Mouse (Mus musculus): ENCODE measurements around the gene Csf2. TPM values are rescaled to one million over a fixed set of nuclear protein-coding genes. Genes with fewer than 3 reads are reported as not detected.
"Not testable (repeated sequence)": the region's sequence is repeated elsewhere in the genome, so short reads cannot be mapped to it uniquely, and the experiment has no call there.

Csf2 gene
- not detected for total RNA-seq (2021)
- long read RNA-seq: 0 reads

DNA sequence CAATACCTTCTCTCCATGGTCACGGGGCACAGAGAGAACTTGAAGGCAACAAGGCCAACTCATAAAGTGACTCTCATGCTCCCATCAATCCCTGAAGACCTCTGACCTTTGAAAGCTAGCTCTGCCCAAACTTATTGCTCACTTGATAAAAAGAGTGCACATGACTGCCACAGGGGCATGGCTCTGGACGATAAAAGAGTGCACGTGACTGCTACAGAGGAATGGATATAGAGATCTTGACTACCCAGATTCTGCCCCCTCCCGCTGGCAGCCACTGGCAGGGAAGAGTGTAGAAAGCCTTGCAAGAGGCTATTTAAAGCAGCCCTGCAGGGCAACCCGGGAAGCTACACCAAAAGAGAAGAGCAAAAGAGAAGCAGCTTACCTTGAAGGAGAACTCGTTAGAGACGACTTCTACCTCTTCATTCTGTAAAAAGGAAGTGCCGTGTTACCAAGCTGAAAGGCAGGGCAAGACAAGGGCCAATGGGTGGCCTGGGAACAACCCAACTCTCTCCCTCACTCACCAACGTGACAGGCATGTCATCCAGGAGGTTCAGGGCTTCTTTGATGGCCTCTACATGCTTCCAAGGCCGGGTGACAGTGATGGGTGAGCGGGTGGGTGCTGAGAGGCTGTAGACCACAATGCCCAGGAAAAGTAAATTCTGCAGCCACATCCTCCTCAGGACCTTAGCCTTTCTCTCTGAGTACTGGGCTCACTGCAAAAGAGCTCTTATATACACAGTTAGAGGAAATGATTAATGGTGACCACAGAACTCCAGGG is at the start of gene Csf2:
Csf2 (minus strand) TSS at position 728 of the 778 bp plus-strand sequence.
- no peak for DNase-seq (ENCODE audit: low spot score in 2 of 2)

DNA sequence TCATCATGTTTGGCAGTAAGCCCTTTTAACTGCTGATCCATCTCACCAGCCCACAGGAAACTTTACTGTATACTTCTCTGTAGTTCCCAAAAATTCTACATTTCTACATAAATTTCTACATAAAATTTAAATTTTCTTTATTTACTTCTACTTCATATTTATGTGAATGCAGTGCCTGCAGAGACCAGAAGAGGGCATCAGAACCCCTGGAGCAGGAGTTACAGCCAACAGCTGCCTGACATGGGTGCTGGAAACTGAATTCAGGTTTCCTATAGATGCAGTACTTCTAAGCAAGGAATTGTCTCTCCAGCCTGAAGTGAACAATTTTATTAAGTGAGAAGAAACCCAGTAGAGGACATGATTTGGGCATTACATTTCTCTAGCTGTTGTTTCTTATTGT is 49.3 kb upstream of the Csf2 start:
- no peak for DNase-seq (ENCODE audit: low spot score in 2 of 2)

DNA sequence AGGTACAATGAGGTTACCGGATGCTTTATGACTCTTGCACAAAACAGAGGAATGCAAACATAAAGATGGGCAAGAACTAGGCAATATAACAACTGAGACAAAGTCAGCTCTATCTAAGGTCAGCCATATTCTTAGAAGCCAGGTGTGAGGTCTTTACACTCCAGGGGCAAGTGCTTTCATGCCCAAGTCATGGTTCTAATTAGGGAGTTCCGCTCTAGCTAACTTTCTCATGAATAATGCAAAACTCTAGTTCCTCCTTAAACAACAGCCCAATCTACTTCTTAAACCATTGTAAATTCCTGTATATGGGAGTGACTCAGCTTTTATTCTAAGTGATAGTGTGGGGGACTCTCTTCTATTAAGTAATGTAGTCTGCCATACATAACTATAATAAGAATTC is 48.0 kb upstream of the Csf2 start:
- not testable (repeated sequence) for DNase-seq (ENCODE audit: low spot score in 2 of 2)

DNA sequence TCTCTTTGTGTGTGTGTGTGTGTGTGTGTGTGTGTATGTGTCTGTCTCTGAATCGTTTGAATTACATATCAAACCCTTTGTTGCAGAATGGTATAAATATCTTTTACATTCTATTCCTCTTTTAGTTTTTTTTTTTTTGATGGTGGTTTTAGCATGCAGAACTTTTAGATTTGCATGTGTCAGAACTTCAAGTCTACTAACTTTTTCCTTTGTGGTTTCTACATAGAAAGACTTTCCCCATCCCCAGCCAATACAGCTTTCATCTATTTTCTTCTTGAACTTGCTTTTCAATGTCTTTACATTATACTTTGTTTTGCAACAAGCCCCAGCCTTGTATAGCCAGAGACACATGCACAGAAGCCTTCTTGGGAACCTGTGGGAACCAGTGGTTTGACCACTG is 47.3 kb upstream of the Csf2 start:
- DNase-seq (ENCODE audit: low spot score in 2 of 2): no peak

DNA sequence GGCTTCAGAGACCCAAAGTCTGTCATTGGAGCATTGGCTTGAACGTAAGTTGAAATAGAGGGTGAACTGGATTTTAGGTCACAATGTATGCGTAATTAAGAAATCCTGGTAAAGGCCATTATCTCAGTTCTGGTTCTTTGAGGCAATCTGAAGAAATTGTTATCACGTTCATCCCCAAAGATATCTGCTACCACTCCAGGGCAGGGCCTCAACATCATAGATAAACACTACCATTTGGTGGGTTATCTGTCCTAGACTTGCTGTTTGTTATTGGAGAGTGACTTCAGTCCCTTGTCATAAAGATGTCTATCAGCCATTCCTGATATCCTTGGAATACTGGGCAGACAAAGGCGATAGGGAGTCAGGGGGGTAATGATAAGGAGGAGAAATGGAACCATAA is 46.5 kb upstream of the Csf2 start:
- DNase-seq (ENCODE audit: low spot score in 2 of 2): no peak

DNA sequence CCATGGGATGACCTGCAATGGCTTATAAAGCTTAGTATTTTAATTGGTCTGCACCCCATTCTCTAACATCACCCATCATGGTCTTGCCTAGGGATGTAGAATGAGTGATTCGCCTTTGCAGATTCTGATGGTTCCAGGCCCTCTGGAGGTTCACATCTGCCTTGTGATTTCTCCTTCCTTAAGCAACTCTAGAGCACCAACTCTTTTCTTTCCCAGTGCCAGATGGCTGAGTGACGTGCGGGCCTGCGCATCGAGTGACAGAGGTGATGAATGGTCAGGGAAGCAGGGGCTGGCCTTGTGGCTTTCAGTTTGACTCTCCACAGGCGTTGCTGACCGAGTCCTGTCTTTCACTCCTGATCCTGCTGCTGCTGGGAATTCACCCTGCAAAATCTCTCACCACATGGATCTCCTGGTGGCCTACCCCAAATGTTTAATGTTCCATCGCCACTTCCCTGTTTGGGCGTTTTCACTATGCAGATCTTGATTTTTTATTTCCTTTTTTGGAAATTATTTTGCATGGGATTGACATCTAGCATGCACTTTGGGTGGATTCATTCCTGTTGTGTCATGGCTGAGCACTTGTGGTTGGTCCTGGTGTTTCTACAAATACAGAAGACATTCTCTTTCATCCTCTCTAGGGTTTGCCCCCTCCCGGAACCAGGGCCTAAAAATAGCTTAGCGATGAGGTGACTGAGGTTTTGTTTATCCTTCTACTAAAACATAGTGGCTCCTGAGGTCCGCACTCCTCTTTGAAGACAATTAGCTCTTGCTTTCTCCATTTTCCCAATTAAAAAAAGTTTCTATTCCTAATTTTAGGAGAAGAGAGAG is 44.7 kb upstream of the Csf2 start:
- DNase-seq (ENCODE audit: low spot score in 2 of 2): no peak

DNA sequence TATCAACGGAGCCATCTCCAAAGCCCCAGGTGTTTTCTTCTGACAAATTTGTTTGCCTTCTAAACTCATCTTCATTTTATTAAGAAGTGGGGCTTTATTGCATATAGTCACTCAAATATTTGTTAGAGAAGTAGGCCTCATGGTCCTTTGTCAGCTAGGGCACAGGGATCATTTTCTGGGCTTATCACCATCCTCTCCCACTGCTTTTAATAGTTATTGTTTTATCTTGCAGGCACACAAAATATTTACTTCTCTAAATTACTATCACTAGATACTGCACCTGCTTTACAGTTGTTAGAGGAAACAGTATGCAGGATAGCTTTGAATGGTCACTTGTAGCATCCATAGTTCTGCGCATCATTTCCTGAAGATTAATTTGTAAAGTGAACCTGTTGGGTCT is 42.7 kb upstream of the Csf2 start:
- DNase-seq (ENCODE audit: low spot score in 2 of 2): no peak

DNA sequence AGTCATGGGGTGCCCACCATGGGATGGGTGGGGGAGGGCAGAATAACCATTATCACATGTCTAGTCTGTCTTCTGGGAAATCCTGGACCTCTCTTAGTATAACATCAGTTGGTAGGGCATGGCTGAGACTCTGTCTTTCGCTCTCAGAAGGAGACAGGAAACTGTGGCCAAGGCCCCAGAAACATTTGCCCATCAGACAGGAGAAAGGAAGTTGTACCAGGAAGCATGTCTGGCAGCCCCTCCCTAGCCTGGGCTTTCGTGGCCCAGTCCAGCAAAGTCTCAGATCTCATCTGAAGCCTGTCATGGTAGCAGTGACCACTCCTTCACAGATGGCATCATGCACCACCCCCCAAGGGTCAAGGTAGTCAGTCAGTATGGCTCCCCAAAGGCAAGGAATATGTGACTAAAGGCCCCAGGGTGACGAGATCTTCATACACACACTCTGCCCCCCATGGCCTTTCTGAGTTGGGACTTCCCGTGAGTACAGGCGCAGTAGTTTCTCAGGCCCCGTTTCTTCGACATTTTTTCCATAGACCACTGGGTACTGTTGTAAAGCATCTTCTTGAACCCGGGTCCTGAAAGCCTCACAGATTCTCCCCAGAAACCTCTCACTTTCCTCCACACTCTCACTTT is 38.5 kb upstream of the Csf2 start:
- no peak for DNase-seq (ENCODE audit: low spot score in 2 of 2)

DNA sequence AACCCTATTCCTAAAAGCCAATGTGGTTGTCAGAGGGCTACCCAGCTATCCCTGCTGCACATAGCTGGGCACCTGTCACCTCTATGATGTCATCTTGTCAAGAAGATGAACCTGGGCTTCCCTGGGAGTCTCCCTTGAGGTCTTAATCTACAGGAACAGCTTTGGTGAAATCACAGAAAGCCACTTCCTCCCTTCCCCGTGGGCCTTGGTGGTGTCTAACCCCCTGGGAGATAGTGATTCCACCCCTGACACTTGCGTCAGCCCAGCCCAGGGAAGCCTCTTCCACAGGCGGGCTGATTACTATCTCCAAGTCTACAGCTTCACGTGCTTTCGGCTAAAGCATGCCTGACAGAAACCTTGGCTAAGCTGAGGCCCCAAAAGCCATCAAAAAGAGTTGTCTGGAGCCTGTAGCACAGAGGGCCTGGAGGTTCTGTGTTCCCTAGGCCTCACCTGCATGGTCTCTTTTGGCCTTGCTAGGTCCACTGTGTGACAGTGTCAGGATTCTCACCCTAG is 22.0 kb upstream of the Csf2 start:
- DNase-seq (ENCODE audit: low spot score in 2 of 2): no peak

DNA sequence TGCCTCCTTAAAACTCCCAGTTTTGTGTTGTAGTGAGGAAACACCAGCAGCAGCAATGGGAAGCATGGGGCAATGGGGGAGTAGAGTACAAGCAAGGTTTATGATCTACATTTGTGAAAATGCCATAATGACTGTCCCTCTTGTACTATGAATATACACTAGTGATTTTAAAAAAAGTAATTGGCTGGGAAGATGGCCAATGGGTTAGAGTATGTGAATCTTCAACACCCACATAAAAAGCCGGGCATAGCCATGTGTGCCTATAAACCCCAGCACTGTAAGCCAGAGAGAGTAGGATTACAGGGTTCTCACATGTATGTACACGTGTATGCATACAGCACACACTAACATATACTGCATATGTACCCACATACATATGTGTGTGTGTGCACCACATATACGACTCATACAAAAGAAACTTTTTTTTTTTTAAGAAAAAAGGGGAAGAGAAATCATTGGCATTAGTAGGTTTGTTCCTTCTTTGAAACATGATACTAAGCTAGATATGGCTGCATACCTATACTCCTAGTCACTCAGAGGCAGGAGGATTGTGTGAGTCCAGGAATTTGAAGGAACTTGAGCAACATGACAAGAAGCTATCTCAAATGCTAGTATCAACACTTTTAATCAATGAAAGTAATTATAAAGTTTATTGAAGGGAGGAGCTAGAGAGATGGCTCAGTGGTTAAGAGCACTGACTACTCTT is 19.9 kb upstream of the Csf2 start:
- no peak for DNase-seq (ENCODE audit: low spot score in 2 of 2)

DNA sequence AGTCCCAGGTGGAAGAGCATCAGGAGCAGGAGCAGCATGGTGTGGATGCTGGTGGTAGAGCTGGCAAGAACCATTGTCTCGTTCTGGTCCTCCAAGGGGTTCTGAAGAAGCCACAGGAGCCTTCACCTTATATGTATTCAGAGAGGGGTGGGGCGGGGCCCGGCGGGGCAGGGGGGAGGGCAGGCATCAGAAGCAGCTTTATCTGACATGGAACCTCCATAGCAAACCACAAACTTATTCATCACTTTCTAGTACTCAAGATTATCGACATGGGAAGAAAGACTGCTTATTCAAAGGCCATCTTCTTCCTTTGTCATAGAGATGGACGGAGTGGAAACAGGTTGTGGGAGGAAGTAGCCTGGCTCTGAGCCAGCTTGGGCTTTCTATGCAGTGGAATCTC is 17.7 kb upstream of the Csf2 start, which contains the start of gene Il3:
Il3 (minus strand) TSS at position 101 of the 400 bp plus-strand sequence.
- DNase-seq (ENCODE audit: low spot score in 2 of 2): no peak

DNA sequence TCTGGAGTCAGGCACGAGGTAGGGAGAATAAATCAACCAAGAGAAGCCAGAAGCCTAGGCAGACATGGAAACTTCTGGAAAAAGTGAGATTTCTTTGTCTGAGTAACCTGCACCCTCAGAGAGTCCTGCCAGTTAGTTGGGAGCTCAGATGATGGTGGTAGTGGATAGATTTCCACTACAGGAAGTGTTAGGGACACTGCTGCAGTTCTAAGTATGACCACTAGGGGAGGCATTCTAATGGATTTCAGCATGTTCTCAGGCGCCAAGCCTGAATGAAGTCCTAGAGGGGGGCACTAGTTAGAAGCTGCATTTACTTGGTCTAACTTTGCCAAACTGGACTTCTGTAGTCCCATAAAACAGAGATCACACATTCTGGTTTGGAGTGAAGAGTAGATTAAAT is 15.1 kb upstream of the Csf2 start:
- DNase-seq (ENCODE audit: low spot score in 2 of 2): peak; percentile 16 to 77

DNA sequence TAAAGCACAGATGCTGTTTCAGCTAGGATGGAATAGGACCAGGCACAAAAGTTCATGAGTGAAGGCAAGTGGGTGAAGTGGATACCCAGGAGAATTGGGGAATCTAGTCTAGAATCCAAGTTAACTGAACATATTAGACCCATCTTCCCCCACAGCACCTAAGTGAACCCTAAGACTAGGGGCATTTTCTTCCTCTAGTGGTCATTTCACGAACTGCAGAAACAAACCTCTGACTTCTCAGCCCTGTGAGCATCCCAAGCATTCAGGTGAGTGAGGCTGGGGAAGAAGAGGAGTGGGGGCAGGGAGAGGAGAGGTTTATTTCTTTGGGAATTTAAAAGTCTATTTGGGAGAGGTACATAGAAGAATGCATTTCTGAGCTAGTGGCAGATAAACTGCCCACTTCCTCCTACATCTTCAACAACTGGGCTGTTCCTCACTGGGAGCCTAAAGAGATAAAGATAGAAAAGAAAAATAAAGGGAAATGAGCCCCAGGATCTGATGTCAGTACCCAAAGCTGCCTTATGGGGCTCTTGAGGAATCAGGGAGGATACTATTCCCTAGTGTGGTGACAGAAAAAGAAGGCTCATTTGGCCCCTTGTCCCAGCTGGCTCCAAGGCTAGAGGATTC is 14.1 kb upstream of the Csf2 start:
- DNase-seq (ENCODE audit: low spot score in 2 of 2): no peak

DNA sequence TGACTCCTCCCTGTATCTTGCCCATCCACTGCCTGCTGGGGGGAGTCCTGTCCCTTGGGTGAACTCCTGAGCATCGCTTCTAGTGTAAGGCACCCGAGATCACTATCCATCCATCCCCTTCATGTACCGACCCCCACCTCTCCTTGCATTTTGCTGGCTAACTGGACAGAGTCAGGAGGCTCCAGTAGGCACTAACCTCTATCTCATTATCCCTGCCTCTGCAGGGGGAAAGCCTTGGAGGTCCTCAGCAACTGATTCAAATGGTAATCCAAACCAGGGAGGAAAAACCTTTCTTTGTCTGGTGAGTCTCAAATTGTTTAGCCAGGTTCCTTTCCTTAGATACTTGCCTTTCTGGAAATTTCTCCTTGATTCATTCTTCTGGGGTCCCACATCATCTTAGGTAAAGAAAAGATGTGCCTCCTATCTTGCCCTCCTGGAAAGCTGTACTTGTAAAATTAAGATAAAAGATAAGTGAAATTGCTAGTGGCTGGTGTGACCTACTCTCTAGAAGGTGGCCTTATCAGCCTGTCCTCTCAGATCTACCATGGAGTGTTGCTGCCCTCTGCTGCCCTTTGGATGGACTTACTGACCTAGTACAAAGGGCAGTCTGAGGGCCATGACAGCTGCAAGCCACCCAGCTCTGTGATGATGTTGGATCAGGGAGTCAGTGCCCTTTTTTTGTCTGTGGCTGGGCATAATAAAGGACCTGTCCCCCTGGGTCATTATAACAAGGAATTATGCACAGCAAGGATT is 7.3 kb upstream of the Csf2 start:
- DNase-seq (ENCODE audit: low spot score in 2 of 2): peak; percentile 28 to 75

DNA sequence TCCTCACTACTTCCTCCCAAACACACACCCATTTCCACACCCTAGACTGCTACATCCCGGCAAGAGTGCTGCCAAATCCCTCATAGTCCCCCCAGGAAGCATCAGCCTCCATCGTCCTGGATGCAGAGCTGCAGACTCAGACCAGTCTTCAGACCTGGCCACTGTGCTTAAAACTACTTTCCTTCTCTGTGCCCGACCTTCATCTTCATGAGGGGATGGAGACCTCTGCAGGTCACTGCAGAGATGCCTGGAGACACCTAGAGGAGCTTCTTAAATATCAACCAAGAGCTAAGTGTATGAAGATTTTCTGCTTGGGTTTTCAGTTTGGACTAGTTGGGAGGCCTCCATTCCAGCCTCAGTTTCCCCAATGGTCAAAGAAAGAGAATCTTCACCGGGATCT is 4.6 kb upstream of the Csf2 start:
- DNase-seq (ENCODE audit: low spot score in 2 of 2): no peak

DNA sequence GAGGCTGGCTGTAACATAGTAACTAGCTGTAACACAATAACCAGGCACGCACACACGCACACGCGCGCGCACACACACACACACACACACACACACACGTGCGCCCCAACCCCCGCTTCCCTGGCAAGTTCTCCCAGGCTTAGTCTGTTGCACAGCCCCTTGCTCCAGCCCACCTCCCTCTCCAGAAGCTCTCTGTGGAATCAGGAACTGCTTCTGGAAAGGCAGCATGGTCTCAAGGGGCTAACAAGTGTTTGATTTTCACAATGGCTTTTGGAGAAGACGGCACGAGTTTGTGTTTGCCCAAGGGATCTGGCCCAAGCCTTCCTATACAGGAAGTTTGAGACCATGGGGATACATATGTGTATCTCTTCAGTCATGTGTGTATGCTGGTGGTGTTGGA is 1.1 kb upstream of the Csf2 start:
- no peak for DNase-seq (ENCODE audit: low spot score in 2 of 2)

DNA sequence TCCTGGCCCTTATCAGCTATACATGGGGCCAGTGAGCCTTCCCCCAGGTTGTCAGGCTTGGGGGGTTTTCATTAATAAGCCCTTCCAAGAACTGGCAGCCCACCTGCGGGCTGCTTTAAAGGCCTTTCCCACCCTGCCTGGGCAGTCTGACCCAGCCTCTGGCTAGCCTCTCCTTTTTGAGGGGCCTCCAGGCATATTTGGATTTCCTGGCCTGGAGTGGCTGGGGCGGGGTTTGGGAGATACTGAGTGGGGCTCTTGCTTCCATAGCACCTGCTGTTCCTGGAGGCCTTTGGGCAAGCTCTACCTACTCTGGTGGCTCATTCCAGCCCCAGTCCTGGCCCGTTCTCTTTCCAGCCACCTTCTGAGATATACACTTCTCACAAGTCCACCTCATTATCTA is 281 bp upstream of the Csf2 start:
- DNase-seq (ENCODE audit: low spot score in 2 of 2): no peak

DNA sequence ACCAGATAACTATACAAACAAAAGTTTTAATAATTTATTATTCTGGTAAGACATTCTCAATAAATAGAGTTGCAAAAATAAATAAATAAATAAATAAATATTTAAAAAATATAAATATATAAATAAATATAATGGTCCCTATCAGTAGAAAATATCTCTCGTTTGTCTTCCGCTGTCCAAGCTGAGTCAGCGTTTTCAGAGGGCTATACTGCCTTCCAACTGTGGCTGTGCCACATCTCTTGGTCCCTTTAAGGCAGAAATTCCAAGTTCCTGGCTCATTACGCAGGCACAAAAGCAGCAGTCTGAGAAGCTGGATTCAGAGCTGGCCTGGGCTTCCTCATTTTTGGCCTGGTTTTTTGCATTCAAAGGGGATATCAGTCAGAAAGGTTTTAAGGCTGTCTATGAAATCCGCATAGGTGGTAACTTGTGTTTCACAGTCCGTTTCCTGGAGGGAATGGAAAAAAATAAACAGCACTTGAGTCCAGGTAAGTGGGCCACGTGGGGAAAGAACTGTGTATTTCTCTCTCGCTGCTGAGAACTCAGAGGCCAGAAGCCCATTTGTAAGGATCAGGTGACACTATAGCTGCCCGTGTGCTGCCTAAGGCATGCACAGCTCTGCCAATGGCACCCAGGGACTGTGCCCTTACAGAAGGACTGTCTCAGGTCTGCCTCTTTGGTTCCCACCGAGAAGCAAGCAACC is 2.1 kb downstream of the Csf2 start:
- no peak for DNase-seq (ENCODE audit: low spot score in 2 of 2)

DNA sequence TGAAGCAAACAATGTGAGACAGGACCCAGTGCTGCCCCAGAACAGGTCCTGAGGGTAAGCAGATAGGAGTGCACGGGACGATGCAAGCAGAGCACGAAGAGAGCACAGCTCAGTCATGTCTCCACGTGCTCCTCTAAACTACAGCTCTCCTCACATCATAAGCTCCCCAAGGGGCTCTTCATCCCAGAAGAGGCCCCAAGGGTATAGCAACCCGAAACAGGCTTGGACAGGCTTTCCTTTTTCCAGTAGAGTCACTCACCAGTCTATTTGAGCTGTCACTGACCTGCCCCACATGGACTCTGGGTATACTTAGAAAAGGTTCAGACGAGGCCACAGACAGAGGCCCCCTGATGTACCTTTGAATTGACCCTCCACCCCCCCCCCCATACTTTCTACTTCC is 5.0 kb downstream of the Csf2 start:
- no peak for DNase-seq (ENCODE audit: low spot score in 2 of 2)

Data from layer of hippocampus, adult 18-20 months (tissue).